25 mouse cellular contexts compared by ENCODE assay signal in genomic region chr7:74506856-74507255, GRCm38 (mm10). TPM values are rescaled to one million over a fixed set of nuclear protein-coding genes. Genes with fewer than 3 reads are reported as not detected.
A peak's percentile ranks its signal among the peaks of the same experiment; 100 is the strongest.
DNase-seq lines count a peak whose midpoint lies in the region; ATAC-seq and TF ChIP-seq lines count a peak whose summit lies in the region.
"Had no signal": no experiment of that assay in that cellular context is flagged by ENCODE, and none has a peak within 500 bp of the region (broad histone marks: within the 10 kb centered on the region; RNA-seq: fewer than 3 reads in every experiment).

No protein-coding gene starts in this region.

- no peak for TF ChIP-seq EP300 in lung, postnatal 0 days (IDR thresholded peaks at IDR 0.05)

- no peak for ATAC-seq in lung, postnatal 0 days
- ATAC-seq: CD4-positive, CD25-positive, alpha-beta regulatory T cell, adult 4 months; forebrain, embryonic 15.5 days; hindbrain, postnatal 0 days; inflammation-experienced regulatory T-cells, adult 6 months had no signal

- no peak for TF ChIP-seq POLR2A in cerebellum, adult 2 months (IDR thresholded peaks at IDR 0.05; ENCODE audit: borderline replicate concordance, insufficient read depth, low read length)

- no peak overlapping the region for H3K9ac ChIP-seq in lung, postnatal 0 days (replicated peaks; ENCODE audit: low read depth)
- H3K9ac ChIP-seq: embryonic facial prominence, embryonic 13.5 days; forebrain, embryonic 12.5 days; forebrain, embryonic 15.5 days; heart, embryonic 13.5 days; hindbrain, embryonic 14.5 days had no signal

- WGBS in cerebellum, adult 2 months, result 40% methylated on average over 5 of the region's 5 CpGs
- 91% methylated on average over 5 of the region's 5 CpGs for WGBS in lung, postnatal 0 days

- H3K36me3 ChIP-seq in lung, postnatal 0 days (ENCODE audit: insufficient read depth, low read length), result no peaks in the 10 kb centered on the region
- H3K36me3 ChIP-seq: embryonic facial prominence, embryonic 13.5 days; forebrain, embryonic 12.5 days; forebrain, embryonic 15.5 days had no signal

- no peak for TF ChIP-seq CTCF in cerebellum, adult 2 months (IDR thresholded peaks at IDR 0.05; ENCODE audit: borderline replicate concordance, insufficient read depth, low read depth, low read length)
- TF ChIP-seq CTCF in lung, postnatal 0 days (IDR thresholded peaks at IDR 0.05), result no peak

- peaks cover 35% of the 10 kb centered on the region for H3K4me1 ChIP-seq in cerebellum, adult 2 months (ENCODE audit: control insufficient read depth, insufficient read depth, low read length)
- no peaks in the 10 kb centered on the region; the same call in 1 of the 2 replicates for H3K4me1 ChIP-seq in lung, postnatal 0 days (ENCODE audit: insufficient read depth, low read depth, low read length)

- DNase-seq in cerebellum, adult 2 months, result peak; percentile 39 to 47
- DNase-seq in cerebellum, postnatal 14 days, result no peak
- peak; percentile 53 for DNase-seq in lung, postnatal 36 days
- DNase-seq in lung, postnatal 0 days (ENCODE audit: low spot score), result no peak
- peak; percentile 52 for DNase-seq in brain, adult 2 months (ENCODE audit: low read depth, low spot score)
- no peak for DNase-seq in gastrocnemius, postnatal 10 days
- DNase-seq: adrenal gland, adult 2 months; adrenal gland, postnatal 14 days; cerebellum, adult 9-10 months; embryo, embryonic 11 days; gastrocnemius, postnatal 36 days; heart, adult 2 months; heart, postnatal 14 days; heart, postnatal 4 days had no signal

- H3K27ac ChIP-seq in cerebellum, adult 2 months (ENCODE audit: insufficient read depth, low read length), result peak overlapping the region; percentile 78
- H3K27ac ChIP-seq in lung, postnatal 0 days (ENCODE audit: low read length), result no peak overlapping the region
- H3K27ac ChIP-seq: embryonic facial prominence, embryonic 10.5 days; embryonic facial prominence, embryonic 13.5 days; forebrain, embryonic 12.5 days; forebrain, embryonic 15.5 days; heart, adult 2 months; heart, embryonic 10.5 days; heart, embryonic 13.5 days; hindbrain, embryonic 14.5 days; hindbrain, postnatal 0 days had no signal

- no peak overlapping the region for H3K4me2 ChIP-seq in lung, postnatal 0 days (replicated peaks; ENCODE audit: low read depth, low read length)
- H3K4me2 ChIP-seq: embryonic facial prominence, embryonic 13.5 days; forebrain, embryonic 12.5 days; forebrain, embryonic 15.5 days; heart, embryonic 13.5 days; hindbrain, embryonic 14.5 days had no signal

- H3K27me3 ChIP-seq in cerebellum, adult 2 months (ENCODE audit: control insufficient read depth, insufficient read depth, low read length), result no peaks in the 10 kb centered on the region
- H3K27me3 ChIP-seq in lung, postnatal 0 days (replicated peaks; ENCODE audit: insufficient read depth, low read length), result no peaks in the 10 kb centered on the region
- H3K27me3 ChIP-seq: embryonic facial prominence, embryonic 13.5 days; heart, embryonic 13.5 days had no signal

- no peak overlapping the region for H3K4me3 ChIP-seq in cerebellum, adult 2 months (replicated peaks; ENCODE audit: insufficient read depth, low read depth, low read length)
- no peak overlapping the region for H3K4me3 ChIP-seq in lung, postnatal 0 days (ENCODE audit: low read depth, low read length)
- H3K4me3 ChIP-seq: embryonic facial prominence, embryonic 10.5 days; embryonic facial prominence, embryonic 13.5 days; erythroblast, embryonic 14.5 days; forebrain, embryonic 12.5 days; forebrain, embryonic 15.5 days; heart, adult 2 months; heart, embryonic 10.5 days; heart, embryonic 13.5 days had no signal

- H3K9me3 ChIP-seq in lung, postnatal 0 days (ENCODE audit: low read length), result no peaks in the 10 kb centered on the region
- H3K9me3 ChIP-seq: embryonic facial prominence, embryonic 10.5 days; embryonic facial prominence, embryonic 13.5 days; forebrain, embryonic 12.5 days; forebrain, embryonic 15.5 days; heart, embryonic 10.5 days; heart, embryonic 13.5 days had no signal

RNA-seq across cellular contexts. Expression of gene Slco3a1, which starts 47.7 kb away (rescaled TPM):
- polyA plus RNA-seq in cerebellum, adult 2 months (2012; rRNA removed), result 61.3 and 66.6 TPM in 2 replicates
- polyA plus RNA-seq in lung, postnatal 0 days (2015; fragmentation: Nextera tagmentation; extraction: Ambion mirVana), result 42.8 and 51.8 TPM in 2 replicates
- total RNA-seq in gastrocnemius, postnatal 10 days (2021), result 10 to 100 TPM; 23.5 to 24.4 TPM

Comparison
In these comparisons a context has a peak if more than half of its experiments do, and no peak if none do; other contexts are left out.
1. DNase-seq: peak in cerebellum, adult 2 months (2 of 2), lung, postnatal 36 days (single experiment) and brain, adult 2 months (single experiment); none in cerebellum, postnatal 14 days (0 of 2), lung, postnatal 0 days (single experiment) and gastrocnemius, postnatal 10 days (single experiment).